In genomic region chr15:69291273-69291672, GRCm38 (mm10) we compare ENCODE assay signal across 28 mouse cellular contexts.
DNase-seq lines count a peak whose midpoint lies in the region; ATAC-seq lines count a peak whose summit lies in the region.
"Had no signal": no experiment of that assay in that cellular context is flagged by ENCODE, and none has a peak within 500 bp of the region (broad histone marks: within the 10 kb centered on the region; RNA-seq: fewer than 3 reads in every experiment).

No protein-coding gene starts in this region.

- H3K4me1 ChIP-seq in kidney, embryonic 14.5 days (ENCODE audit: control insufficient read depth, insufficient read depth, low read length), result no peaks in the 10 kb centered on the region
- H3K4me1 ChIP-seq: embryonic facial prominence, embryonic 12.5 days; embryonic facial prominence, embryonic 15.5 days; heart, embryonic 10.5 days; heart, embryonic 13.5 days had no signal

- H3K27me3 ChIP-seq in kidney, embryonic 14.5 days (ENCODE audit: control insufficient read depth, insufficient read depth, low read length), result no peaks in the 10 kb centered on the region
- H3K27me3 ChIP-seq: embryonic facial prominence, embryonic 12.5 days; embryonic facial prominence, embryonic 15.5 days; heart, embryonic 13.5 days had no signal

- H3K27ac ChIP-seq in kidney, embryonic 14.5 days (ENCODE audit: low read depth, low read length), result no peak overlapping the region
- H3K27ac ChIP-seq: embryonic facial prominence, embryonic 12.5 days; embryonic facial prominence, embryonic 15.5 days; gastrocnemius, adult 2 months; heart, adult 2 months; heart, embryonic 10.5 days; heart, embryonic 13.5 days; hindbrain, embryonic 14.5 days; hindbrain, postnatal 0 days had no signal

- H3K4me3 ChIP-seq in kidney, embryonic 14.5 days (ENCODE audit: low read length), result no peak overlapping the region
- H3K4me3 ChIP-seq: embryonic facial prominence, embryonic 12.5 days; embryonic facial prominence, embryonic 15.5 days; gastrocnemius, adult 2 months; heart, adult 2 months; heart, embryonic 10.5 days; heart, embryonic 13.5 days had no signal

- no peak for ATAC-seq in kidney, embryonic 14.5 days (ENCODE audit: low FRiP score, low TSS enrichment)
- ATAC-seq: activated CD4-positive, CD25-positive, alpha-beta regulatory T cell, adult 4 months; forebrain, embryonic 14.5 days; forebrain, postnatal 0 days; hindbrain, postnatal 0 days; inflammation-experienced regulatory T-cells, adult 6 months; intestine, embryonic 16.5 days had no signal

- peak; percentile 19 for DNase-seq in adrenal gland, adult 8-10 months
- no peak for DNase-seq in adrenal gland, adult 18-20 months (ENCODE audit: low spot score in 2 of 2)
- peak; percentile 28 for DNase-seq in heart, adult 11 months
- no peak for DNase-seq in heart, adult 18-20 months
- peak; percentile 9 for DNase-seq in kidney, postnatal 14 days
- DNase-seq: B cell, adult 2 months; cerebellum, adult 11 months; cerebellum, adult 2 months; cerebellum, adult 9-11 months; cerebellum, postnatal 25 days; forebrain, postnatal 0 days; gastrocnemius, adult 2 months; gastrocnemius, postnatal 14 days; heart, adult 2 months; heart, postnatal 14 days; heart, postnatal 4 days; kidney, adult 2 months had no signal

- no peak overlapping the region for H3K4me2 ChIP-seq in kidney, embryonic 14.5 days (replicated peaks; ENCODE audit: low read depth, low read length)
- H3K4me2 ChIP-seq: embryonic facial prominence, embryonic 12.5 days; embryonic facial prominence, embryonic 15.5 days; heart, embryonic 13.5 days; hindbrain, embryonic 14.5 days had no signal

- H3K9me3 ChIP-seq in kidney, embryonic 14.5 days (ENCODE audit: control insufficient read depth, low read length), result no peaks in the 10 kb centered on the region
- H3K9me3 ChIP-seq: embryonic facial prominence, embryonic 12.5 days; embryonic facial prominence, embryonic 15.5 days; heart, embryonic 10.5 days; heart, embryonic 13.5 days had no signal

- WGBS in kidney, embryonic 14.5 days, result 21% methylated on average over 1 of the region's 1 CpGs

- H3K9ac ChIP-seq in kidney, embryonic 14.5 days (ENCODE audit: low read depth, low read length), result no peak overlapping the region
- H3K9ac ChIP-seq: embryonic facial prominence, embryonic 12.5 days; embryonic facial prominence, embryonic 15.5 days; forebrain, postnatal 0 days; heart, embryonic 13.5 days; hindbrain, embryonic 14.5 days had no signal

- no peaks in the 10 kb centered on the region for H3K36me3 ChIP-seq in kidney, embryonic 14.5 days (ENCODE audit: control insufficient read depth, insufficient read depth, low read length)
- H3K36me3 ChIP-seq: embryonic facial prominence, embryonic 12.5 days; embryonic facial prominence, embryonic 15.5 days; heart, embryonic 10.5 days; heart, embryonic 13.5 days had no signal

Comparison
In these comparisons a context has a peak if more than half of its experiments do, and no peak if none do; other contexts are left out.
1. DNase-seq: peak in adrenal gland, adult 8-10 months (single experiment), heart, adult 11 months (single experiment) and kidney, postnatal 14 days (single experiment); none in adrenal gland, adult 18-20 months (0 of 2) and heart, adult 18-20 months (0 of 2).